Mouse (Mus musculus): ENCODE measurements at regions not wholly inside any gene's neighbourhood (a gene's known extent, or its start where the extent isn't known, plus 50 kb on each side); places are given as distances from the start of the nearest gene placed in this dataset.

GRCm38 (mm10) chr15:6145071-6145470 is 154.5 kb upstream of the Dab2 start:
- TF ChIP-seq CTCF (IDR thresholded peaks at IDR 0.05; ENCODE audit: low read depth, low read length) (no peak), POLR2A (IDR thresholded peaks at IDR 0.05; ENCODE audit: extremely low read depth, insufficient read depth, low read length) (no peak)
